Mouse (Mus musculus): ENCODE measurements around the gene Prdm16. TPM values are rescaled to one million over a fixed set of nuclear protein-coding genes. Genes with fewer than 3 reads are reported as not detected.

Gene Prdm16
- polyA plus RNA-seq, 1 experiment from 2014 or later: 21.8 TPM

GRCm38 (mm10) chr4:154601006-154601405, 35.7 kb downstream of the Prdm16 start:
- Histone ChIP-seq H3K4me2 (replicated peaks; ENCODE audit: low read depth, low read length) (no peak overlapping the region), H3K27ac (ENCODE audit: low read depth, low read length) (no peak overlapping the region), H3K4me3 (ENCODE audit: low read depth, low read length) (no peak overlapping the region), H3K4me1 (replicated peaks; ENCODE audit: control insufficient read depth, insufficient read depth, low read length) (peaks cover 21% of the 10 kb centered on the region), H3K27me3 (ENCODE audit: control insufficient read depth, insufficient read depth, low read length) (peaks cover 3% of the 10 kb centered on the region; the same call in 1 of the 2 replicates), H3K36me3 (ENCODE audit: control insufficient read depth, insufficient read depth, low read length) (no peaks in the 10 kb centered on the region), H3K9me3 (ENCODE audit: control insufficient read depth, low read length) (no peaks in the 10 kb centered on the region), H3K9ac (ENCODE audit: low read depth, low read length) (no peak overlapping the region)
- DNase-seq (ENCODE audit: low spot score) (no peak), ATAC-seq (ENCODE audit: low FRiP score) (no peak)
- WGBS: 48% methylated on average over 3 of the region's 3 CpGs

GRCm38 (mm10) chr4:154599977-154600376, 36.7 kb downstream of the Prdm16 start:
- H3K36me3 ChIP-seq (ENCODE audit: control insufficient read depth, insufficient read depth, low read length): no peaks in the 10 kb centered on the region
- H3K9ac ChIP-seq (ENCODE audit: low read depth, low read length): no peak overlapping the region
- ATAC-seq (ENCODE audit: low FRiP score) (peak; percentile 64), DNase-seq (ENCODE audit: low spot score) (peak; percentile 67)
- 0 out of 2 replicates have a peak overlapping the region, but pooled peaks have one; percentile 8 for H3K4me2 ChIP-seq (replicated peaks; ENCODE audit: low read depth, low read length)
- 9% methylated on average over 10 of the region's 10 CpGs for WGBS
- peaks cover 3% of the 10 kb centered on the region; the same call in 1 of the 2 replicates for H3K27me3 ChIP-seq (ENCODE audit: control insufficient read depth, insufficient read depth, low read length)
- no peaks in the 10 kb centered on the region for H3K9me3 ChIP-seq (ENCODE audit: control insufficient read depth, low read length)
- H3K27ac ChIP-seq (ENCODE audit: low read depth, low read length): peak overlapping the region; percentile 17; the same call in 1 of the 2 replicates
- H3K4me3 ChIP-seq (ENCODE audit: low read depth, low read length): no peak overlapping the region
- H3K4me1 ChIP-seq (replicated peaks; ENCODE audit: control insufficient read depth, insufficient read depth, low read length): peaks cover 21% of the 10 kb centered on the region

- Histone ChIP-seq H3K9me3 (ENCODE audit: control insufficient read depth, low read length) (no peaks in the 10 kb centered on the region), H3K4me3 (ENCODE audit: low read depth, low read length) (no peak overlapping the region), H3K4me2 (replicated peaks; ENCODE audit: low read depth, low read length) (no peak overlapping the region), H3K4me1 (replicated peaks; ENCODE audit: control insufficient read depth, insufficient read depth, low read length) (peaks cover 24% of the 10 kb centered on the region), H3K27ac (ENCODE audit: low read depth, low read length) (no peak overlapping the region), H3K9ac (ENCODE audit: low read depth, low read length) (no peak overlapping the region), H3K36me3 (ENCODE audit: control insufficient read depth, insufficient read depth, low read length) (no peaks in the 10 kb centered on the region), H3K27me3 (ENCODE audit: control insufficient read depth, insufficient read depth, low read length) (peaks cover 3% of the 10 kb centered on the region; the same call in 1 of the 2 replicates)
- no peak for ATAC-seq (ENCODE audit: low FRiP score)
- DNase-seq (ENCODE audit: low spot score): no peak
- 65% methylated on average over 7 of the region's 7 CpGs for WGBS
Observed at GRCm38 (mm10) chr4:154598357-154598756, 38.3 kb downstream of the Prdm16 start.

- DNase-seq (ENCODE audit: low spot score) (no peak), ATAC-seq (ENCODE audit: low FRiP score) (no peak)
- Histone ChIP-seq H3K36me3 (ENCODE audit: control insufficient read depth, insufficient read depth, low read length) (no peaks in the 10 kb centered on the region), H3K4me2 (replicated peaks; ENCODE audit: low read depth, low read length) (no peak overlapping the region), H3K27me3 (ENCODE audit: control insufficient read depth, insufficient read depth, low read length) (peaks cover 3% of the 10 kb centered on the region; the same call in 1 of the 2 replicates), H3K27ac (ENCODE audit: low read depth, low read length) (no peak overlapping the region), H3K9me3 (ENCODE audit: control insufficient read depth, low read length) (no peaks in the 10 kb centered on the region), H3K4me3 (ENCODE audit: low read depth, low read length) (no peak overlapping the region), H3K4me1 (replicated peaks; ENCODE audit: control insufficient read depth, insufficient read depth, low read length) (peaks cover 23% of the 10 kb centered on the region), H3K9ac (ENCODE audit: low read depth, low read length) (no peak overlapping the region)
- 75% methylated on average over 4 of the region's 4 CpGs for WGBS
Observed at GRCm38 (mm10) chr4:154596805-154597204, 39.9 kb downstream of the Prdm16 start.

- peak; percentile 72 for ATAC-seq (ENCODE audit: low FRiP score)
- Histone ChIP-seq H3K27me3 (ENCODE audit: control insufficient read depth, insufficient read depth, low read length) (peaks cover 3% of the 10 kb centered on the region; the same call in 1 of the 2 replicates), H3K4me3 (ENCODE audit: low read depth, low read length) (no peak overlapping the region), H3K36me3 (ENCODE audit: control insufficient read depth, insufficient read depth, low read length) (no peaks in the 10 kb centered on the region), H3K4me2 (replicated peaks; ENCODE audit: low read depth, low read length) (no peak overlapping the region; the same call in 1 of the 2 replicates), H3K27ac (ENCODE audit: low read depth, low read length) (peak overlapping the region; percentile 82), H3K4me1 (replicated peaks; ENCODE audit: control insufficient read depth, insufficient read depth, low read length) (peaks cover 18% of the 10 kb centered on the region), H3K9ac (ENCODE audit: low read depth, low read length) (peak overlapping the region; percentile 46; the same call in 1 of the 2 replicates), H3K9me3 (ENCODE audit: control insufficient read depth, low read length) (no peaks in the 10 kb centered on the region)
- WGBS: 12% methylated on average over 21 of the region's 21 CpGs
- peak; percentile 67 for DNase-seq (ENCODE audit: low spot score)
Observed at GRCm38 (mm10) chr4:154594761-154595556, 41.7 kb downstream of the Prdm16 start.

- 40% methylated on average over 17 of the region's 17 CpGs for whole genome bisulfite sequencing
- DNase-seq (ENCODE audit: low spot score) (no peak), ATAC-seq (ENCODE audit: low FRiP score) (no peak)
- Histone ChIP-seq H3K36me3 (ENCODE audit: control insufficient read depth, insufficient read depth, low read length) (no peaks in the 10 kb centered on the region), H3K4me1 (replicated peaks; ENCODE audit: control insufficient read depth, insufficient read depth, low read length) (peaks cover 11% of the 10 kb centered on the region), H3K27ac (ENCODE audit: low read depth, low read length) (peak overlapping the region; percentile 82), H3K9ac (ENCODE audit: low read depth, low read length) (peak overlapping the region; percentile 34; the same call in 1 of the 2 replicates), H3K27me3 (ENCODE audit: control insufficient read depth, insufficient read depth, low read length) (peaks cover 3% of the 10 kb centered on the region; the same call in 1 of the 2 replicates), H3K4me2 (replicated peaks; ENCODE audit: low read depth, low read length) (peak overlapping the region; percentile 17; the same call in 1 of the 2 replicates), H3K9me3 (ENCODE audit: control insufficient read depth, low read length) (no peaks in the 10 kb centered on the region), H3K4me3 (ENCODE audit: low read depth, low read length) (no peak overlapping the region)
Observed at GRCm38 (mm10) chr4:154594116-154594760, 42.4 kb downstream of the Prdm16 start.

GRCm38 (mm10) chr4:154592562-154592961, 44.1 kb downstream of the Prdm16 start:
- DNase-seq (ENCODE audit: low spot score) (no peak), ATAC-seq (ENCODE audit: low FRiP score) (no peak)
- Histone ChIP-seq H3K4me3 (ENCODE audit: low read depth, low read length) (no peak overlapping the region), H3K9me3 (ENCODE audit: control insufficient read depth, low read length) (no peaks in the 10 kb centered on the region), H3K4me2 (replicated peaks; ENCODE audit: low read depth, low read length) (no peak overlapping the region), H3K4me1 (replicated peaks; ENCODE audit: control insufficient read depth, insufficient read depth, low read length) (peaks cover 10% of the 10 kb centered on the region), H3K36me3 (ENCODE audit: control insufficient read depth, insufficient read depth, low read length) (no peaks in the 10 kb centered on the region), H3K27me3 (ENCODE audit: control insufficient read depth, insufficient read depth, low read length) (peaks cover 3% of the 10 kb centered on the region; the same call in 1 of the 2 replicates), H3K9ac (ENCODE audit: low read depth, low read length) (no peak overlapping the region), H3K27ac (ENCODE audit: low read depth, low read length) (no peak overlapping the region)
- WGBS: 70% methylated on average over 13 of the region's 13 CpGs

- ATAC-seq (ENCODE audit: low FRiP score) (no peak), DNase-seq (ENCODE audit: low spot score) (no peak)
- Histone ChIP-seq H3K27me3 (ENCODE audit: control insufficient read depth, insufficient read depth, low read length) (no peaks in the 10 kb centered on the region; the same call in 1 of the 2 replicates), H3K4me2 (replicated peaks; ENCODE audit: low read depth, low read length) (no peak overlapping the region), H3K9me3 (ENCODE audit: control insufficient read depth, low read length) (no peaks in the 10 kb centered on the region), H3K4me3 (ENCODE audit: low read depth, low read length) (no peak overlapping the region), H3K36me3 (ENCODE audit: control insufficient read depth, insufficient read depth, low read length) (no peaks in the 10 kb centered on the region), H3K27ac (ENCODE audit: low read depth, low read length) (no peak overlapping the region), H3K4me1 (replicated peaks; ENCODE audit: control insufficient read depth, insufficient read depth, low read length) (peaks cover 10% of the 10 kb centered on the region), H3K9ac (ENCODE audit: low read depth, low read length) (no peak overlapping the region)
- 76% methylated on average over 9 of the region's 11 CpGs for WGBS
Observed at GRCm38 (mm10) chr4:154590910-154591309, 45.8 kb downstream of the Prdm16 start.
